Mouse (Mus musculus) cerebellum, adult 2 months (tissue): ENCODE data around the gene Smad3.

ENCODE experiments used
- CTCF ChIP-seq: fragments of 200-500 bp; IDR thresholded peaks from 2 replicates; pipeline ENCODE4 v1.5.1; 2011; ENCODE audit warnings: low read depth, mild to moderate bottlenecking, control low read depth, low read length, moderate library complexity, borderline replicate concordance; ENCODE audit not compliant: insufficient read depth
- POLR2A ChIP-seq: fragments of 200-500 bp; IDR thresholded peaks from 2 replicates; pipeline ENCODE4 v1.6.1; 2011; ENCODE audit warnings: low read length, control low read depth, borderline replicate concordance; ENCODE audit not compliant: insufficient read depth

GRCm38 (mm10) chr9:63714572-63714971 is 43.2 kb downstream of the Smad3 start:
- TF ChIP-seq POLR2A (no peak), CTCF (no peak)
